Mouse (Mus musculus) C2C12 (cell line): Measurements from ENCODE around the gene Fn3krp.

Source experiments
- CTCF ChIP-seq: IDR thresholded peaks from one replicate; pipeline ENCODE4 v1.5.1; 2011; ENCODE audit not compliant: control insufficient read depth, insufficient read depth, insufficient read length
- MYOG ChIP-seq: IDR thresholded peaks from one replicate; pipeline ENCODE4 v1.6.1; 2011; ENCODE audit not compliant: control insufficient read depth, insufficient read length; ENCODE audit errors: extremely low read depth

DNA sequence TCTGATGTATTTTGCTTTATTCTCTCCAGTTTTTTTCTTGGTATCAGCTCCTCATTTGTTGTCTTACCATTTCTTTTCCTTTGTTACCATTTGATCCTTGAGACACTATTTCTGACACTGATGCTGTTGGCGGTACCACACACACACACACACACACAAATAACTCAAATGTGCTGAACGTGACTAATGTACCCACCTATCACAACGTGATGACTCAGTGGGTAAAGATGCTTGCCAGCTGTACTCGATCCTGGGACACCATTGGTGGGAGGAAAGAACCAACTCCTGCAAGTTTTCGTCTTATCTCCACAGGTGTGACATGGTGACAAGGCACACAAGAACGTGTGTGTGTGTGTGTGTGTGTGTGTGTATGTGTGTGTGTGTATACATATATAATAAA, 47.9 kb upstream of the Fn3krp start:
- no peak for TF ChIP-seq MYOG
- TF ChIP-seq CTCF, result no peak
